ENCODE assay signal across 25 mouse cellular contexts in the genomic region with DNA sequence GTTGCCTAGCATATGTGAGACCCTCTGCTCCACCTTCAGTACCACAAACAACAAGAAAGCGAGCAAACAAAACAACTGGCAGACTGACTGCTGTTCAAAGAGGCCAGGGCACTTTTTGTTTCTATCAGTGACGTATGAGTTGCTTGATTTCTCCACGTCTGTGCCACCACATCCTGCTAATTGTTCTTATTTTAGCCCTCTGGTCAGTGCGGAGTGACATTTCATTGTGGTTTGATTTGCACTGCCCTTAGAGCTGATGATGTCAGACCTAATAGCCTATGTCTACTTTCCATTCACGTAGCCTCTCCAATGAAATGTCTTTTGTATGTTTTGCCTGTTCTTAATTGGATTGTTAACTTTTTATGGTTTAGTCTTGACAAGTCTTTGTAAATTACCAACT.
A peak's percentile ranks its signal among the peaks of the same experiment; 100 is the strongest.
DNase-seq lines count a peak whose midpoint lies in the region; ATAC-seq lines count a peak whose summit lies in the region.
"Had no signal": no experiment of that assay in that cellular context is flagged by ENCODE, and none has a peak within 500 bp of the region (broad histone marks: within the 10 kb centered on the region; RNA-seq: fewer than 3 reads in every experiment).

No protein-coding gene starts in this region.

- peak; percentile 73 for DNase-seq in 416B (ENCODE audit: low read depth)
- peak; percentile 70 to 87 for DNase-seq in natural killer cell, adult 2 months (ENCODE audit: low spot score in 2 of 2)
- no peak for DNase-seq in yolk sac, embryonic 10.5 days (ENCODE audit: low spot score)
- DNase-seq: adrenal gland, postnatal 10 days; adrenal gland, postnatal 36 days; cerebellum, adult 11 months; cerebellum, adult 2 months; cerebellum, adult 9-11 months; cerebellum, postnatal 25 days; forebrain, postnatal 0 days; gastrocnemius, adult 2 months; gastrocnemius, postnatal 14 days; heart, adult 18-20 months; heart, postnatal 10 days; heart, postnatal 36 days had no signal

- peaks cover 9% of the 10 kb centered on the region; the same call in 1 of the 2 replicates for H3K4me1 ChIP-seq in brown adipose tissue, adult 24 weeks (ENCODE audit: control insufficient read depth, insufficient read depth, insufficient read length, low read length)
- no peaks in the 10 kb centered on the region for H3K4me1 ChIP-seq in forebrain, embryonic 16.5 days (replicated peaks; ENCODE audit: control insufficient read depth, insufficient read depth, low read length)

- H3K9me3 ChIP-seq in forebrain, embryonic 16.5 days (ENCODE audit: control insufficient read depth, low read length) = no peaks in the 10 kb centered on the region
- H3K9me3 ChIP-seq: forebrain, embryonic 10.5 days; forebrain, embryonic 13.5 days; heart, embryonic 12.5 days; heart, embryonic 15.5 days; hindbrain, embryonic 10.5 days had no signal

- no peak overlapping the region for H3K4me3 ChIP-seq in brown adipose tissue, adult 24 weeks (ENCODE audit: insufficient read depth, low read depth, low read length)
- no peak overlapping the region for H3K4me3 ChIP-seq in forebrain, embryonic 16.5 days (replicated peaks; ENCODE audit: low read length)
- H3K4me3 ChIP-seq: forebrain, embryonic 10.5 days; forebrain, embryonic 13.5 days; gastrocnemius, adult 2 months; heart, embryonic 12.5 days; heart, embryonic 15.5 days; hindbrain, embryonic 10.5 days had no signal

- no peak overlapping the region for H3K4me2 ChIP-seq in forebrain, embryonic 16.5 days (ENCODE audit: low read length)
- H3K4me2 ChIP-seq: forebrain, embryonic 13.5 days; heart, embryonic 12.5 days; heart, embryonic 15.5 days; hindbrain, embryonic 14.5 days had no signal

- peak; percentile 64 for ATAC-seq in megakaryocyte, adult 5-6 weeks (ENCODE audit: poor library complexity, severe bottlenecking)
- ATAC-seq in forebrain, embryonic 16.5 days = no peak
- ATAC-seq: activated CD4-positive, CD25-positive, alpha-beta regulatory T cell, adult 4 months; forebrain, embryonic 13.5 days; forebrain, postnatal 0 days had no signal

- H3K27ac ChIP-seq in brown adipose tissue, adult 24 weeks (replicated peaks; ENCODE audit: low read depth, low read length) = 0 out of 2 replicates have a peak overlapping the region, but pooled peaks have one; percentile 33
- H3K27ac ChIP-seq in forebrain, embryonic 16.5 days (ENCODE audit: low read length) = no peak overlapping the region
- H3K27ac ChIP-seq: forebrain, embryonic 10.5 days; forebrain, embryonic 13.5 days; gastrocnemius, adult 2 months; heart, embryonic 15.5 days; hindbrain, embryonic 10.5 days; hindbrain, embryonic 14.5 days had no signal

- H3K36me3 ChIP-seq in forebrain, embryonic 16.5 days (ENCODE audit: control insufficient read depth, insufficient read depth) = no peaks in the 10 kb centered on the region
- H3K36me3 ChIP-seq: forebrain, embryonic 10.5 days; heart, embryonic 12.5 days; heart, embryonic 15.5 days; hindbrain, embryonic 10.5 days had no signal

- H3K9ac ChIP-seq in forebrain, embryonic 16.5 days (replicated peaks; ENCODE audit: low read depth, low read length) = no peak overlapping the region
- H3K9ac ChIP-seq: forebrain, embryonic 13.5 days; forebrain, postnatal 0 days; heart, embryonic 12.5 days; heart, embryonic 15.5 days; hindbrain, embryonic 14.5 days had no signal

- no peaks in the 10 kb centered on the region; the same call in 1 of the 2 replicates for H3K27me3 ChIP-seq in forebrain, embryonic 16.5 days (replicated peaks; ENCODE audit: control insufficient read depth, insufficient read depth, low read length)
- H3K27me3 ChIP-seq: heart, embryonic 12.5 days; heart, embryonic 15.5 days had no signal

- 49% methylated on average over 5 of the region's 5 CpGs for WGBS in forebrain, embryonic 16.5 days
